Mouse (Mus musculus) lung, postnatal 0 days (tissue): Measurements from ENCODE around the gene Elf4. TPM values are rescaled to one million over a fixed set of nuclear protein-coding genes. Genes with fewer than 3 reads are reported as not detected.

Source experiments
- ATAC-seq: fragments of 200-750 bp; cut with Nextera tagmentation; 2 replicates; pipeline ENCODE4 v1.8.0; 2017; ENCODE audit warnings: moderate library complexity
- DNase-seq: peaks from one replicate; pipeline ENCODE4 v3.0.0-alpha.2; 2016; ENCODE audit warnings: low spot score
- H3K27ac ChIP-seq: fragments of 300-500 bp; sonication (generic); 2 replicates; pipeline ENCODE4 v1.5.1; 2014; ENCODE audit warnings: antibody characterized with exemption, mild to moderate bottlenecking, low read length, mixed read lengths
- H3K27me3 ChIP-seq: fragments of 300-500 bp; sonication (generic); replicated peaks from 2 replicates; pipeline ENCODE4 v1.6.1; 2014; ENCODE audit warnings: low read length, mixed read lengths; ENCODE audit not compliant: insufficient read depth
- H3K36me3 ChIP-seq: fragments of 300-500 bp; sonication (generic); 2 replicates; pipeline ENCODE4 v1.6.1; 2014; ENCODE audit warnings: low read length, mixed read lengths; ENCODE audit not compliant: insufficient read depth
- H3K4me1 ChIP-seq: fragments of 300-500 bp; sonication (generic); 2 replicates; pipeline ENCODE4 v1.6.1; 2014; ENCODE audit warnings: antibody characterized with exemption, low read depth, low read length, mixed read lengths; ENCODE audit not compliant: insufficient read depth
- H3K4me2 ChIP-seq: fragments of 300-500 bp; sonication (generic); replicated peaks from 2 replicates; pipeline ENCODE4 v1.6.1; 2014; ENCODE audit warnings: low read depth, mild to moderate bottlenecking, low read length, moderate library complexity, mixed read lengths
- H3K4me3 ChIP-seq: fragments of 300-500 bp; sonication (generic); 2 replicates; pipeline ENCODE4 v1.5.1; 2014; ENCODE audit warnings: low read depth, low read length
- H3K9ac ChIP-seq: fragments of 300-500 bp; sonication (generic); replicated peaks from 2 replicates; pipeline ENCODE4 v1.6.1; 2014; ENCODE audit warnings: low read depth, mild to moderate bottlenecking
- H3K9me3 ChIP-seq: fragments of 300-500 bp; sonication (generic); 2 replicates; pipeline ENCODE4 v1.6.1; 2016; ENCODE audit warnings: low read length, mixed read lengths
- CTCF ChIP-seq: IDR thresholded peaks from 2 replicates; pipeline ENCODE4 v1.5.1; 2016; ENCODE audit warnings: antibody characterized with exemption, mild to moderate bottlenecking
- EP300 ChIP-seq: IDR thresholded peaks from 2 replicates; pipeline ENCODE4 v1.6.1; 2016; ENCODE audit warnings: antibody characterized with exemption, mild to moderate bottlenecking, control low read depth
- WGBS: fragments of 180-500 bp; shearing (Covaris S2); extraction: QIAGEN DNeasy Blood & Tissue Kit; methylation state at CpG from one replicate; pipeline ENCODE4 v1.1.7; 2014; 5-methylcytosine and 5-hydroxymethylcytosine counted together
- polyA plus RNA-seq: library from polyadenylated mRNA; unstranded; fragments of >200 nt; fragmentation: Nextera tagmentation; extraction: Ambion mirVana; gene quantifications from 2 replicates; pipeline ENCODE4 v1.2.1, GENCODE M21; 2015

The Elf4 gene
- polyA plus RNA-seq, 1 experiment from 2014 or later: 3.5 TPM

DNA sequence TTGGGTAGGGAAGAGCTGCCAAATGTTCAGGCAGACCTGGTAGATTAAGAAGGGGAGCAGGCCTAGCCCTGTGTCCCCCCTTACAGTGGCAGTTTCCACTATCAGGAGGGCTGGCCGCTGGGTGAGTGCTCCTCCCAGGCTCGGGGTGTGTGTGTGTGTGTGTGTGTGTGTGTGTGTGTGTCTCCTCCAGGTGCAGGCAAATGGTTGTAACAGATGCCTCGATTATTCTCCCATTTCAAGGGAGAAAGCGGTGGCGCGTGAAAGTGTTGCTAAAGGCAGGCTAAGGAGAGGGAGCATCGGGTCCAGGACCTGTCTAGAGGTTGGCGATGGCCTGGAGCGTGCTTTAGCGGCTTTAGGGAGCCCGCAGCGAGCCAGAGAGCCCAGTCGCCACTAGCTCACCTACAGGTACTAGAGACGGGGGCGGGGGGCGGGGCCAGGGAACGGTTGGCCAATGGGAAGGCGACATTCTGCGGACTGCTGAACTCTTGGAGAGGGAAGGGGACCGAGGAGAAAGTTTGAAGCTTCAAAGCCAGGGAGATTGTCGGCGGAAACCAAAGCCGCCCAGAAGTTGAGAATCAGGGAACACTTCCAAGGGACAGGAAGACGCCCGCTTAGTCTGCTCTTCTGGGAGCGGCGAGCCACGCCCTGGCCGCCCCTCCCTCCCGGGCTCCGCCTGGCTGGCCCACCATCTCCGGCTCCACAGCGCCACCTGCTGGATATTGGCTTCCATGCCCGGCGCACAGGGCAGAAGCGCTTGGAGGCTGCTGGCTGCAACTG lies 53.1 kb downstream of the Elf4 start:
- H3K4me3 ChIP-seq: peak overlapping the region; percentile 35
- WGBS: 16% methylated on average over 30 of the region's 36 CpGs
- DNase-seq: peak; percentile 72
- H3K36me3 ChIP-seq: no peaks in the 10 kb centered on the region
- no peak overlapping the region for H3K9ac ChIP-seq
- peak; percentile 93 for ATAC-seq
- H3K4me2 ChIP-seq: peak overlapping the region; percentile 49
- no peaks in the 10 kb centered on the region for H3K27me3 ChIP-seq
- H3K9me3 ChIP-seq: no peaks in the 10 kb centered on the region
- no peak overlapping the region for H3K27ac ChIP-seq
- peak; percentile 88 for TF ChIP-seq CTCF
- TF ChIP-seq EP300: no peak
- no peaks in the 10 kb centered on the region for H3K4me1 ChIP-seq

DNA sequence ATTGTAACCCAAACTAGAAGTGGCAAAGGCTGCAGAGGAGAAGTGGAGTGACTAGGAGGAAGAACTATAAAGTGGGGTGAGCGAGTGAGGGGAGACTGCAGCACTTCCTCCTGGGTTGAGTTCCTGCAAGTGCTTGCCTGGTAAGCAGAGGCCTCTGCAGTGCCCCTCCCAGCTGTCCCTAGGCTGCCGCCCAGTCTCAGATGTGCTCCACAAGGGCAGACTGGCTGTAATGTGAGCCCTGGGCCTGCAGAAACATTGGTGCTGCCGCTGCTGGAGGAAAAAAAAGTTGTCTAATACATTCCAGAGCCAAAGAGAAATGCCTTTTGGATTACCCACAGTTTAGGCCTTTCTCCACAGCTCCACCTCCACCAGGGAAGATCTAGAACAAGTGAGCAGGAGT lies 57.8 kb downstream of the Elf4 start:
- no peak overlapping the region for H3K9ac ChIP-seq
- H3K36me3 ChIP-seq: peaks cover 4% of the 10 kb centered on the region; the same call in 1 of the 2 replicates
- no peak for ATAC-seq
- no peaks in the 10 kb centered on the region for H3K27me3 ChIP-seq
- no peaks in the 10 kb centered on the region for H3K9me3 ChIP-seq
- no peak for DNase-seq
- H3K27ac ChIP-seq: no peak overlapping the region
- TF ChIP-seq CTCF: no peak
- no peak for TF ChIP-seq EP300
- WGBS: 35% methylated on average over 3 of the region's 3 CpGs
- no peak overlapping the region for H3K4me2 ChIP-seq
- no peak overlapping the region for H3K4me3 ChIP-seq
- no peaks in the 10 kb centered on the region for H3K4me1 ChIP-seq

DNA sequence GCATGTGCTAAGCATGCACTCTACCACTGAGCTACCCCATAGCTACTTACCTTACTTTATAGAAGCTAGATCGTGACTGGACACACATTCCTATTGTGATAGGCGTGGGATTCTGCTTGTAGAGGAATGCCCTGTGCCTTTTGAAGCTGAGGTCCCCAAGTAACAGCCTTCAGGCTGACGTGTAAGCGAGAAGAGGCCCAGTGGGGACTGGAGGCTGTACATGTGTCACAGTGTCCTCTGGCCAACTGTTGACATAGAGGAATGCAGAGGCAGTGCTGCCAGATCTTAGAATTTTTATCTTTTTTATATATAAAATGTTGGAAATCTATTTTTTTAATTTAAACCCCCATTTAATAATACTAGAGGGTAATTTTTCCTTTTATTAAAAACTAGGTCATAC lies 62.9 kb downstream of the Elf4 start:
- no peak overlapping the region for H3K4me2 ChIP-seq
- ATAC-seq: no peak
- whole genome bisulfite sequencing: 80% methylated on average over 4 of the region's 4 CpGs

DNA sequence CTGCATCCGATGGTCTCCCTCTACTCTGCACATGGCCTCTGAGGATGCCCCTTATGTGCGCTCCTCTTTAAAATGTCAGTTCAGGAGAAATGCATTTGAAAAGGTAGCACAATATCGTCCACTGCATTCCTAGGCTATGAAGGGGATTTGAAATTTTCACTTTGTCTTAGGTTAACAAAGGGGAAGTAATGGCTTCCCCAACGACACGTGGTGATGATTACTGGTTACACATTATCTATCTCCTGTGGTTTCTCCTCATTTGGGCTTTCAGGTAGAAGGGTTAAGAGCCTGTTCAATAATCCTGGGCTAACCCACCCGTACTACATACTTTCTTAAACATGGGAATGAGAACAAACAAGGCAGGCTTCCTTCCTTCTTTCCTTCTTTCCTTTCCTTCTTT lies 73.6 kb downstream of the Elf4 start:
- Histone ChIP-seq H3K36me3 (peaks cover 5% of the 10 kb centered on the region), H3K4me1 (no peaks in the 10 kb centered on the region), H3K27ac (no peak overlapping the region), H3K9me3 (no peaks in the 10 kb centered on the region), H3K27me3 (no peaks in the 10 kb centered on the region), H3K4me3 (no peak overlapping the region), H3K9ac (no peak overlapping the region), H3K4me2 (no peak overlapping the region)
- no peak for DNase-seq
- ATAC-seq: no peak
- 85% methylated on average over 6 of the region's 6 CpGs for WGBS
- TF ChIP-seq CTCF (no peak), EP300 (no peak)

More for the DNA sequence above, 62.9 kb downstream of the Elf4 start:
- Histone ChIP-seq H3K9me3 (no peaks in the 10 kb centered on the region), H3K27ac (no peak overlapping the region), H3K4me3 (no peak overlapping the region), H3K27me3 (no peaks in the 10 kb centered on the region), H3K36me3 (peaks cover 8% of the 10 kb centered on the region; the same call in 1 of the 2 replicates), H3K9ac (no peak overlapping the region), H3K4me1 (no peaks in the 10 kb centered on the region)
- no peak for DNase-seq
- TF ChIP-seq CTCF (no peak), EP300 (no peak)

DNA sequence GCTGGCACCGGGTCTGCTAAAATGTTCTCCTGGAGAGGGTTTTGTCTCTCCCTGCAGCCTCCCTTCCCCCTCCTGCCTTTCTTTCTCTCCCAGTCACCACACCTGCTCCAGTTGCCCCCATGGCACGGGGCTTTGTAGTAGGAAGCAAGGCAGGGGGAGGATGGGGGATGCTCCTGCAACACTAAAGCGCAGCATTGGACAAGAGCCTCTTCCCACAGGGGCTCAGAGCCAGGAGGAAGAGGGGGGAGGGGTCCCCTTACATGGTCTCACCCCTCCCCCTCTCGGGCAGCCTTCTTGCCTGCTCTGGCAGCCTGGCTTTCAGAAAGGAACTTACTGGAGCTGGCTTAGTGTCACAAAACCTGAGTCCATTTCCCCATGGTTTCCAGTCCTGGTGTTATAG lies 77.0 kb downstream of the Elf4 start:
- DNase-seq: no peak
- H3K27me3 ChIP-seq: no peaks in the 10 kb centered on the region
- TF ChIP-seq EP300: no peak
- no peak for TF ChIP-seq CTCF
- H3K9me3 ChIP-seq: no peaks in the 10 kb centered on the region
- ATAC-seq: no peak
- H3K9ac ChIP-seq: no peak overlapping the region
- H3K27ac ChIP-seq: no peak overlapping the region
- H3K4me2 ChIP-seq: no peak overlapping the region
- 49% methylated on average over 4 of the region's 4 CpGs for WGBS
- H3K4me3 ChIP-seq: no peak overlapping the region
- H3K4me1 ChIP-seq: no peaks in the 10 kb centered on the region
- no peaks in the 10 kb centered on the region; the same call in none of the 2 replicates for H3K36me3 ChIP-seq

DNA sequence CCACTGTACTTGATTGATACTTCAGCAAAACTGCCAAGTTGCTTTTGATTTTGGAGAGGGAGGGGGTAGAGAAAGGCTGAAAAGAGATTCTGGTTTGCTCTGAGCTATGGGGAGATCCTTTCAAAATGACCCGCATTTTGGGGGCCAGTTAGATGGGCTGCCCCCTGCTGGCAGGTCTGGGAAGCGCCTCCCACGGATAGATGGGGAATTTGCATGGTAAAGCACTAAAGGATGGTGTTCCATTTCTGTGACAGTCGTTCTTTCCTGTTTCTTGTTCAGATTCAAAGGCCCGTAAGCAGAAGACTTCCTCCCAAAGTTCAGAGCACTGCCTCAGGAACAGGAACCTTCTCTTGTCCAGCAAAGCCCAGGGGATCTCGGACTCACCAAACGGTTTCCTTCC lies 79.3 kb downstream of the Elf4 start:
- H3K27me3 ChIP-seq: no peaks in the 10 kb centered on the region
- H3K9ac ChIP-seq: no peak overlapping the region
- H3K36me3 ChIP-seq: no peaks in the 10 kb centered on the region; the same call in 1 of the 2 replicates
- ATAC-seq (no peak), DNase-seq (peak; percentile 19)
- H3K4me1 ChIP-seq: no peaks in the 10 kb centered on the region
- TF ChIP-seq EP300: no peak
- TF ChIP-seq CTCF: peak; percentile 74
- no peak overlapping the region for H3K4me3 ChIP-seq
- H3K9me3 ChIP-seq: no peaks in the 10 kb centered on the region
- H3K4me2 ChIP-seq: no peak overlapping the region
- H3K27ac ChIP-seq: no peak overlapping the region
- WGBS: 50% methylated on average over 7 of the region's 7 CpGs
